In the genomic region with DNA sequence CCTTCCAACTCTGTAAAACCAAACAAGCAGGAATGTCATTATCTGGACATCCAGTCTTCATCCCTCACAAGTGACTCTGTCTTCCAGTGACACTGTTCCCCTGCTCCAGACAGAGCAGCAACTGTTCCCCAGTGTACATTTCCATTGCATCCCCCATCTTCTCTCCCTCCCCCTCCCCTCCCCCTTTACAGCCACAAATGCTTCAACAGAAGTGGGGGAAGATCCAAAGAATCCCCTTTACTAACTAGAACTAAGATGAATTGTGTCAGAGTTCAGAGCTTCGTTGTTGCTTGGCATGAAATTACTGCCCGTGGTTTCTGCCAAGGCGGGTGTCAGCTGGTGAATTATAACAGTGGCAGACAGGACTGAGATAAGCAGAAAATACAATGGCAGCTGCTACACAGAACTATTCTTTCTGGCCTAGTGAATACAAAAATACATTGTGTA, we compare ENCODE assay signal across 10 mouse cellular contexts.
DNase-seq lines count a peak whose midpoint lies in the region; ATAC-seq lines count a peak whose summit lies in the region.
"Had no signal": no experiment of that assay in that cellular context is flagged by ENCODE, and none has a peak within 500 bp of the region (broad histone marks: within the 10 kb centered on the region; RNA-seq: fewer than 3 reads in every experiment).

No protein-coding gene starts in this region.

- no peak overlapping the region for H3K4me2 ChIP-seq in kidney, embryonic 15.5 days
- no peak overlapping the region for H3K4me2 ChIP-seq in hindbrain, embryonic 15.5 days
- no peak overlapping the region for H3K4me2 ChIP-seq in neural tube, embryonic 12.5 days (replicated peaks)
- no peak overlapping the region for H3K4me2 ChIP-seq in intestine, embryonic 16.5 days (ENCODE audit: low read depth, low read length)

- DNase-seq in kidney, adult 18-20 months, result peak; percentile 21
- peak; percentile 38 for DNase-seq in embryo, embryonic 10.5 days (ENCODE audit: low spot score)
- DNase-seq in left cerebral cortex, postnatal 14 days (ENCODE audit: low spot score in 2 of 2), result peak; percentile 44 to 52
- DNase-seq in spleen, postnatal 36 days (ENCODE audit: low spot score in 2 of 2), result no peak

- no peaks in the 10 kb centered on the region for H3K36me3 ChIP-seq in kidney, embryonic 15.5 days
- no peaks in the 10 kb centered on the region for H3K36me3 ChIP-seq in hindbrain, embryonic 15.5 days
- no peaks in the 10 kb centered on the region for H3K36me3 ChIP-seq in neural tube, embryonic 12.5 days
- no peaks in the 10 kb centered on the region for H3K36me3 ChIP-seq in intestine, embryonic 16.5 days (ENCODE audit: control insufficient read depth, insufficient read depth, low read length)
- H3K36me3 ChIP-seq: G1E had no signal

- intact Hi-C loops in left cerebral cortex, postnatal 14 days (cut with DNase I), result no loop called here

- H3K9ac ChIP-seq in kidney, embryonic 15.5 days, result no peak overlapping the region
- no peak overlapping the region for H3K9ac ChIP-seq in hindbrain, embryonic 15.5 days
- H3K9ac ChIP-seq in neural tube, embryonic 12.5 days, result no peak overlapping the region
- no peak overlapping the region for H3K9ac ChIP-seq in intestine, embryonic 16.5 days (ENCODE audit: low read depth, low read length)

- WGBS in kidney, embryonic 15.5 days, result 13% methylated on average over 3 of the region's 3 CpGs
- 4% methylated on average over 3 of the region's 3 CpGs for WGBS in hindbrain, embryonic 15.5 days
- 11% methylated on average over 3 of the region's 3 CpGs for WGBS in neural tube, embryonic 12.5 days
- 28% methylated on average over 3 of the region's 3 CpGs for WGBS in intestine, embryonic 16.5 days

- 0 out of 2 replicates have a peak, but pooled peaks cover 3% of the 10 kb centered on the region for H3K4me1 ChIP-seq in kidney, embryonic 15.5 days
- peaks cover 8% of the 10 kb centered on the region for H3K4me1 ChIP-seq in hindbrain, embryonic 15.5 days (replicated peaks)
- peaks cover 10% of the 10 kb centered on the region for H3K4me1 ChIP-seq in neural tube, embryonic 12.5 days
- no peaks in the 10 kb centered on the region for H3K4me1 ChIP-seq in intestine, embryonic 16.5 days (ENCODE audit: control insufficient read depth, insufficient read depth, low read length)

- no peaks in the 10 kb centered on the region for H3K27me3 ChIP-seq in kidney, embryonic 15.5 days
- no peaks in the 10 kb centered on the region for H3K27me3 ChIP-seq in hindbrain, embryonic 15.5 days
- H3K27me3 ChIP-seq in neural tube, embryonic 12.5 days (replicated peaks), result no peaks in the 10 kb centered on the region
- H3K27me3 ChIP-seq in intestine, embryonic 16.5 days (replicated peaks; ENCODE audit: control insufficient read depth, insufficient read depth, low read length), result no peaks in the 10 kb centered on the region

- no peaks in the 10 kb centered on the region for H3K9me3 ChIP-seq in kidney, embryonic 15.5 days (replicated peaks)
- H3K9me3 ChIP-seq in hindbrain, embryonic 15.5 days, result no peaks in the 10 kb centered on the region
- no peaks in the 10 kb centered on the region for H3K9me3 ChIP-seq in neural tube, embryonic 12.5 days
- no peaks in the 10 kb centered on the region for H3K9me3 ChIP-seq in intestine, embryonic 16.5 days (ENCODE audit: control insufficient read depth, low read length)
- H3K9me3 ChIP-seq: G1E had no signal

- ATAC-seq in kidney, embryonic 15.5 days (replicated peaks; ENCODE audit: low FRiP score), result no peak
- ATAC-seq in hindbrain, embryonic 15.5 days (ENCODE audit: low FRiP score, low read depth), result peak; percentile 87
- peak; percentile 87 for ATAC-seq in neural tube, embryonic 12.5 days (ENCODE audit: low FRiP score, low read depth)
- no peak for ATAC-seq in intestine, embryonic 16.5 days

- no peak overlapping the region for H3K4me3 ChIP-seq in kidney, embryonic 15.5 days (replicated peaks)
- no peak overlapping the region for H3K4me3 ChIP-seq in hindbrain, embryonic 15.5 days
- no peak overlapping the region for H3K4me3 ChIP-seq in neural tube, embryonic 12.5 days
- no peak overlapping the region for H3K4me3 ChIP-seq in intestine, embryonic 16.5 days (ENCODE audit: low read length)

- no peak overlapping the region for H3K27ac ChIP-seq in kidney, embryonic 15.5 days
- peak overlapping the region; percentile 31 for H3K27ac ChIP-seq in hindbrain, embryonic 15.5 days (replicated peaks)
- H3K27ac ChIP-seq in neural tube, embryonic 12.5 days, result no peak overlapping the region
- H3K27ac ChIP-seq in intestine, embryonic 16.5 days (ENCODE audit: low read length), result no peak overlapping the region
- H3K27ac ChIP-seq: macrophage had no signal

Comparison
In these comparisons a context has a peak if more than half of its experiments do, and no peak if none do; other contexts are left out.
1. DNase-seq: peak in kidney, adult 18-20 months (single experiment), embryo, embryonic 10.5 days (single experiment) and left cerebral cortex, postnatal 14 days (2 of 2); none in spleen, postnatal 36 days (0 of 2).
2. ATAC-seq: peak in hindbrain, embryonic 15.5 days (single experiment) and neural tube, embryonic 12.5 days (single experiment); none in kidney, embryonic 15.5 days (single experiment) and intestine, embryonic 16.5 days (single experiment).